Mouse (Mus musculus): Measurements from ENCODE around the gene Dusp9.

DNA sequence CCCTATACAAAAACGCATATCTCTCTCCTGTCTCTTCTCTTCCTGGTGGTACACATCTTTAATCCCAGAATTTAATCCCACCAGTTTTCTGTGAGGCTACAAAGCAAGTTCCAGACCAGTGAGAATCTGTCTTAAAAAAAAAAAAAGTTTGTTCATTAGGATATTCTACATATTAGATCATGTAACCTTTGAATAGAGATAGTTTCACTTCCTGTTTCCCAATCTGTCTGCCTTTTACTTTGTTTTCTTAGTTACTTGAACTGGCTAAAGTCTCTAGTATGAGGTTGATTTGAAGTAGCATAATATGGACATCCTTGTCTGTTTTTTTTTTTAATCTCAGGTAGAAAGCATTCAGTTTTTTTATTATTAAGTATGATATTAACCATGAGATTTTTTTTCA is 37.8 kb upstream of the Dusp9 start:
- TF ChIP-seq POLR2A (IDR thresholded peaks at IDR 0.05; ENCODE audit: insufficient read length, low read depth) = no peak
- no peak for TF ChIP-seq MAX (IDR thresholded peaks at IDR 0.05; ENCODE audit: low read depth)
